Comparison of ENCODE assay signal across 8 mouse cellular contexts in the genomic region with DNA sequence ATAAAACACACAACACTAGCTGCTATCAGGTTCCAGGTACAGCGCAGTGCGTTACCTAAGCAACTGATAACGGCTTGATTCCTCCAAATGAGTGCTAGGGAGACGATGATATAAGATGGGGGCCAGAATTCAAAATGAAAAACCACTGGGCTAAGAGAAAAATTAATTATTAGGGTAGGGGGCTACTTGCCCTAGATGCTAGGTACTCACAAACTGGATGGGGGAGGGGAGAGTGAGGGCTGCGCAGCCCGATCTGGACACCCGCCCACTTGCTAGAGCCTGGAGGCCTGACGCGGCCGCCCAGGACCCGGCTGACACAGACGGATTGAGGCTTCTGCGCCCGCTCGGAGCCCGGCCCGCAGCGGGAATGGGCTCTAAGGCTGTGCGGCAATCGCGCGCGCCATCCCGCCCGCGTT. TPM values are rescaled to one million over a fixed set of nuclear protein-coding genes. Genes with fewer than 3 reads are reported as not detected.
DNase-seq lines count a peak whose midpoint lies in the region; ATAC-seq and TF ChIP-seq lines count a peak whose summit lies in the region.

No protein-coding gene starts in this region.

- no peak for DNase-seq in kidney, adult 2 months
- DNase-seq in kidney, postnatal 14 days = no peak
- DNase-seq in CD4-positive helper T cell, adult 2 months (ENCODE audit: low read depth, low spot score) = peak; percentile 67
- no peak for DNase-seq in liver, embryonic 11.5 days (ENCODE audit: low spot score)
- DNase-seq in ovary, postnatal 10 days (ENCODE audit: low spot score) = no peak

- no peaks in the 10 kb centered on the region for H3K27me3 ChIP-seq in kidney, adult 2 months (replicated peaks; ENCODE audit: control insufficient read depth, insufficient read depth, low read length)
- no peaks in the 10 kb centered on the region for H3K27me3 ChIP-seq in forebrain, embryonic 16.5 days (replicated peaks; ENCODE audit: control insufficient read depth, insufficient read depth, low read length)
- H3K27me3 ChIP-seq in liver, embryonic 11.5 days (replicated peaks; ENCODE audit: control insufficient read depth, insufficient read depth, low read length) = no peaks in the 10 kb centered on the region

- ATAC-seq in forebrain, embryonic 16.5 days = peak; percentile 44
- ATAC-seq in liver, embryonic 11.5 days (replicated peaks; ENCODE audit: low FRiP score) = peak; percentile 27

- H3K27ac ChIP-seq in kidney, adult 2 months (ENCODE audit: insufficient read depth, low read depth, low read length) = peak overlapping the region; percentile 82
- peak overlapping the region; percentile 93 for H3K27ac ChIP-seq in bone marrow macrophage, adult 2 months (ENCODE audit: insufficient read depth, low read depth, low read length)
- H3K27ac ChIP-seq in forebrain, embryonic 16.5 days (ENCODE audit: low read length) = peak overlapping the region; percentile 97
- H3K27ac ChIP-seq in liver, embryonic 11.5 days (ENCODE audit: low read depth, low read length) = peak overlapping the region; percentile 100
- H3K27ac ChIP-seq in olfactory bulb, adult 2 months (ENCODE audit: insufficient read depth, low read depth, low read length) = peak overlapping the region; percentile 97

- H3K4me1 ChIP-seq in kidney, adult 2 months (ENCODE audit: control insufficient read depth, insufficient read depth, low read length) = peaks cover 21% of the 10 kb centered on the region; the same call in 1 of the 2 replicates
- peaks cover 29% of the 10 kb centered on the region for H3K4me1 ChIP-seq in bone marrow macrophage, adult 2 months (ENCODE audit: control insufficient read depth, insufficient read depth, low read length)
- peaks cover 39% of the 10 kb centered on the region for H3K4me1 ChIP-seq in forebrain, embryonic 16.5 days (replicated peaks; ENCODE audit: control insufficient read depth, insufficient read depth, low read length)
- peaks cover 36% of the 10 kb centered on the region for H3K4me1 ChIP-seq in liver, embryonic 11.5 days (replicated peaks; ENCODE audit: control insufficient read depth, insufficient read depth, low read length)
- H3K4me1 ChIP-seq in olfactory bulb, adult 2 months (ENCODE audit: control insufficient read depth, insufficient read depth, low read length) = peaks cover 8% of the 10 kb centered on the region

- peak overlapping the region; percentile 78 for H3K4me3 ChIP-seq in kidney, adult 2 months (ENCODE audit: insufficient read depth, low read depth, low read length)
- peak overlapping the region; percentile 83 for H3K4me3 ChIP-seq in bone marrow macrophage, adult 2 months (ENCODE audit: insufficient read depth, low read length)
- peak overlapping the region; percentile 94 for H3K4me3 ChIP-seq in forebrain, embryonic 16.5 days (replicated peaks; ENCODE audit: low read length)
- H3K4me3 ChIP-seq in liver, embryonic 11.5 days (ENCODE audit: low read depth, low read length) = peak overlapping the region; percentile 91
- peak overlapping the region; percentile 94 for H3K4me3 ChIP-seq in olfactory bulb, adult 2 months (ENCODE audit: insufficient read depth, low read depth, low read length)

- no peaks in the 10 kb centered on the region for H3K9me3 ChIP-seq in forebrain, embryonic 16.5 days (ENCODE audit: control insufficient read depth, low read length)
- H3K9me3 ChIP-seq in liver, embryonic 11.5 days (ENCODE audit: control insufficient read depth, low read length) = no peaks in the 10 kb centered on the region

- H3K36me3 ChIP-seq in kidney, adult 2 months (ENCODE audit: control insufficient read depth, insufficient read depth, low read length) = no peaks in the 10 kb centered on the region
- H3K36me3 ChIP-seq in forebrain, embryonic 16.5 days (ENCODE audit: control insufficient read depth, insufficient read depth) = no peaks in the 10 kb centered on the region
- no peaks in the 10 kb centered on the region for H3K36me3 ChIP-seq in liver, embryonic 11.5 days (ENCODE audit: control insufficient read depth, insufficient read depth, low read length)

- TF ChIP-seq CTCF in kidney, adult 2 months (conservative IDR thresholded peaks at IDR 0.05; ENCODE audit: insufficient read depth, insufficient read length, low read depth, low read length) = no peak
- no peak; the same call in 1 of the 2 replicates for TF ChIP-seq CTCF in bone marrow macrophage, adult 2 months (IDR thresholded peaks at IDR 0.05; ENCODE audit: low read depth, low read length)
- no peak for TF ChIP-seq CTCF in olfactory bulb, adult 2 months (IDR thresholded peaks at IDR 0.05; ENCODE audit: insufficient read depth, low read depth, low read length)

- WGBS in kidney, adult 2 months = 3% methylated on average over 26 of the region's 26 CpGs
- 1% methylated on average over 26 of the region's 26 CpGs for WGBS in forebrain, embryonic 16.5 days
- whole genome bisulfite sequencing in liver, embryonic 11.5 days = under 1% methylated on average over 26 of the region's 26 CpGs
- under 1% methylated on average over 26 of the region's 26 CpGs for WGBS in olfactory bulb, adult 2 months

- H3K9ac ChIP-seq in forebrain, embryonic 16.5 days (replicated peaks; ENCODE audit: low read depth, low read length) = peak overlapping the region; percentile 98
- peak overlapping the region; percentile 99 for H3K9ac ChIP-seq in liver, embryonic 11.5 days (ENCODE audit: low read depth, low read length)

- H3K4me2 ChIP-seq in forebrain, embryonic 16.5 days (ENCODE audit: low read length) = peak overlapping the region; percentile 89
- H3K4me2 ChIP-seq in liver, embryonic 11.5 days = peak overlapping the region; percentile 82

- TF ChIP-seq POLR2A in kidney, adult 2 months (IDR thresholded peaks at IDR 0.05; ENCODE audit: low read depth, low read length) = no peak
- TF ChIP-seq POLR2A in bone marrow macrophage, adult 2 months (IDR thresholded peaks at IDR 0.05; ENCODE audit: borderline replicate concordance, low read depth, low read length) = no peak
- no peak for TF ChIP-seq POLR2A in olfactory bulb, adult 2 months (IDR thresholded peaks at IDR 0.05; ENCODE audit: insufficient read depth, low read depth, low read length)

RNA-seq across cellular contexts. Expression of gene Zbtb25, which starts 0.6 kb away (rescaled TPM):
- polyA plus RNA-seq in kidney, adult 2 months (2012; rRNA removed) = 4.9 and 5.9 TPM in 2 replicates
- 8.6 and 9.5 TPM in 2 replicates for polyA plus RNA-seq in bone marrow macrophage, adult 2 months (2012; ENCODE audit: insufficient read depth, insufficient read length, missing spikeins)
- 16.5 and 17.1 TPM in 2 replicates for polyA plus RNA-seq in forebrain, embryonic 16.5 days (2015; fragmentation: Nextera tagmentation; extraction: Ambion mirVana)
- polyA plus RNA-seq in liver, embryonic 11.5 days (2014; fragmentation: Nextera tagmentation; extraction: Ambion mirVana) = 14.3 and 16.6 TPM in 2 replicates
- polyA plus RNA-seq in olfactory bulb, adult 2 months (2012; ENCODE audit: insufficient read depth, insufficient read length, low replicate concordance, missing spikeins) = not detected in 2 replicates

RNA-seq across cellular contexts. Expression of gene Zbtb1, which starts 1.3 kb away (rescaled TPM):
- 1.5 and 1.6 TPM in 2 replicates for polyA plus RNA-seq in kidney, adult 2 months (2012; rRNA removed)
- 8.8 and 9.6 TPM in 2 replicates for polyA plus RNA-seq in bone marrow macrophage, adult 2 months (2012; ENCODE audit: insufficient read depth, insufficient read length, missing spikeins)
- polyA plus RNA-seq in forebrain, embryonic 16.5 days (2015; fragmentation: Nextera tagmentation; extraction: Ambion mirVana) = 4.6 and 5.5 TPM in 2 replicates
- polyA plus RNA-seq in liver, embryonic 11.5 days (2014; fragmentation: Nextera tagmentation; extraction: Ambion mirVana) = 9.4 and 11.1 TPM in 2 replicates
- not detected in 2 replicates for polyA plus RNA-seq in olfactory bulb, adult 2 months (2012; ENCODE audit: insufficient read depth, insufficient read length, low replicate concordance, missing spikeins)

RNA-seq across cellular contexts. Expression of gene Hspa2, which starts 35.2 kb away (rescaled TPM):
- polyA plus RNA-seq in kidney, adult 2 months (2012; rRNA removed) = 11.8 and 14.0 TPM in 2 replicates
- 5.8 and 8.0 TPM in 2 replicates for polyA plus RNA-seq in bone marrow macrophage, adult 2 months (2012; ENCODE audit: insufficient read depth, insufficient read length, missing spikeins)
- 5.4 and 6.2 TPM in 2 replicates for polyA plus RNA-seq in forebrain, embryonic 16.5 days (2015; fragmentation: Nextera tagmentation; extraction: Ambion mirVana)
- 4.2 and 5.4 TPM in 2 replicates for polyA plus RNA-seq in liver, embryonic 11.5 days (2014; fragmentation: Nextera tagmentation; extraction: Ambion mirVana)
- not detected in 2 replicates for polyA plus RNA-seq in olfactory bulb, adult 2 months (2012; ENCODE audit: insufficient read depth, insufficient read length, low replicate concordance, missing spikeins)

RNA-seq across cellular contexts. Expression of gene Akap5, which starts 44.1 kb away (rescaled TPM):
- 0.19 and 0.27 TPM in 2 replicates for polyA plus RNA-seq in kidney, adult 2 months (2012; rRNA removed)
- polyA plus RNA-seq in bone marrow macrophage, adult 2 months (2012; ENCODE audit: insufficient read depth, insufficient read length, missing spikeins) = not detected in 2 replicates
- 8.2 and 10.3 TPM in 2 replicates for polyA plus RNA-seq in forebrain, embryonic 16.5 days (2015; fragmentation: Nextera tagmentation; extraction: Ambion mirVana)
- 2.4 and 2.8 TPM in 2 replicates for polyA plus RNA-seq in liver, embryonic 11.5 days (2014; fragmentation: Nextera tagmentation; extraction: Ambion mirVana)
- polyA plus RNA-seq in olfactory bulb, adult 2 months (2012; ENCODE audit: insufficient read depth, insufficient read length, low replicate concordance, missing spikeins) = not detected in 2 replicates

RNA-seq across cellular contexts. Expression of gene Ppp1r36, which starts 48.5 kb away (rescaled TPM):
- 0.23 and 0.31 TPM in 2 replicates for polyA plus RNA-seq in kidney, adult 2 months (2012; rRNA removed)
- polyA plus RNA-seq in bone marrow macrophage, adult 2 months (2012; ENCODE audit: insufficient read depth, insufficient read length, missing spikeins) = not detected in 2 replicates
- 0.73 and 0.87 TPM in 2 replicates for polyA plus RNA-seq in forebrain, embryonic 16.5 days (2015; fragmentation: Nextera tagmentation; extraction: Ambion mirVana)
- 0.51 TPM in 2 replicates for polyA plus RNA-seq in liver, embryonic 11.5 days (2014; fragmentation: Nextera tagmentation; extraction: Ambion mirVana)
- not detected in 2 replicates for polyA plus RNA-seq in olfactory bulb, adult 2 months (2012; ENCODE audit: insufficient read depth, insufficient read length, low replicate concordance, missing spikeins)
